Mouse (Mus musculus) stomach, embryonic 16.5 days (tissue): ENCODE results near the gene Lyplal1. TPM values are rescaled to one million over a fixed set of nuclear protein-coding genes. Genes with fewer than 3 reads are reported as not detected.
A peak's percentile ranks its signal among the peaks of the same experiment; 100 is the strongest.

Experiments
- ATAC-seq: fragments of 200-750 bp; cut with Nextera tagmentation; 2 replicates; pipeline ENCODE4 v1.8.0; 2017; ENCODE audit warnings: moderate number of reproducible peaks, moderate TSS enrichment; ENCODE audit not compliant: insufficient read depth, low FRiP score
- H3K27ac ChIP-seq: fragments of 300-500 bp; sonication (generic); 2 replicates; pipeline ENCODE4 v1.5.1; 2014; ENCODE audit warnings: low read length
- H3K27me3 ChIP-seq: fragments of 300-500 bp; sonication (generic); 2 replicates; pipeline ENCODE4 v1.6.1; 2014; ENCODE audit warnings: low read length, control low read depth, mixed read lengths; ENCODE audit not compliant: control insufficient read depth, insufficient read depth
- H3K36me3 ChIP-seq: fragments of 300-500 bp; sonication (generic); 2 replicates; pipeline ENCODE4 v1.6.1; 2014; ENCODE audit warnings: low read length; ENCODE audit not compliant: control insufficient read depth, insufficient read depth
- H3K4me1 ChIP-seq: fragments of 300-500 bp; sonication (generic); 2 replicates; pipeline ENCODE4 v1.6.1; 2014; ENCODE audit warnings: low read length, control low read depth, mixed read lengths; ENCODE audit not compliant: control insufficient read depth, insufficient read depth
- H3K4me2 ChIP-seq: fragments of 300-500 bp; sonication (generic); 2 replicates; pipeline ENCODE4 v1.6.1; 2014; ENCODE audit warnings: low read depth, low read length, mixed read lengths
- H3K4me3 ChIP-seq: fragments of 300-500 bp; sonication (generic); replicated peaks from 2 replicates; pipeline ENCODE4 v1.5.1; 2014; ENCODE audit warnings: mild to moderate bottlenecking, low read length
- H3K9ac ChIP-seq: fragments of 300-500 bp; sonication (generic); 2 replicates; pipeline ENCODE4 v1.6.1; 2014; ENCODE audit warnings: low read length
- H3K9me3 ChIP-seq: fragments of 300-500 bp; sonication (generic); replicated peaks from 2 replicates; pipeline ENCODE4 v1.6.1; 2016; ENCODE audit warnings: low read length, control low read depth; ENCODE audit not compliant: control insufficient read depth
- WGBS: fragments of 180-500 bp; shearing (Covaris S2); extraction: QIAGEN DNeasy Blood & Tissue Kit; methylation state at CpG from one replicate; pipeline ENCODE4 v1.1.7; 2014; 5-methylcytosine and 5-hydroxymethylcytosine counted together
- polyA plus RNA-seq: library from polyadenylated mRNA; unstranded; fragments of >200 nt; fragmentation: Nextera tagmentation; extraction: Ambion mirVana; gene quantifications from 2 replicates; pipeline ENCODE4 v1.2.1, GENCODE M21; 2015

Gene Lyplal1
- polyA plus RNA-seq, 1 experiment from 2014 or later: 15.9 TPM

DNA sequence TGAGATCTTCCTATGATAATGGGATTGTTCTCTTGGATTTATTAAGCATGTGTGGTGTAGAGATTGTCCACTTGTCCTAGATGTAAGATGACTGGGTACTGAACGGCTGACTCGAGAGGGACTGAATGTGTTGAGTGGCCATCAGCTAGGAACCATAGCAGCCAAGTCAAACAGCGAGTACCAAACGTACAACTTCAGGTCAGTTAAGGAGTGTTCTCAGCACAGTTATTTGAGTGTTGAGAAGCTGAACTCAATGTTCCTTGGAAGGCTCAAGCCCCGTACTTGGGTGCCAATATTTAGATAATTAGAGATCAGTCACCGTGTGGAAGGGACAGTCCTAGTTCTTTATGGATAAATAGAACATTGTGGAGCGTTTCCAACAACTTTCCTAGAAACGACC, 11.8 kb upstream of the Lyplal1 start:
- H3K9me3 ChIP-seq: no peaks in the 10 kb centered on the region
- no peak overlapping the region for H3K27ac ChIP-seq
- H3K9ac ChIP-seq: no peak overlapping the region
- ATAC-seq: no peak
- WGBS: 87% methylated on average over 8 of the region's 8 CpGs
- H3K4me1 ChIP-seq: no peaks in the 10 kb centered on the region
- no peak overlapping the region for H3K4me3 ChIP-seq
- H3K27me3 ChIP-seq: no peaks in the 10 kb centered on the region
- no peak overlapping the region for H3K4me2 ChIP-seq
- no peaks in the 10 kb centered on the region for H3K36me3 ChIP-seq

DNA sequence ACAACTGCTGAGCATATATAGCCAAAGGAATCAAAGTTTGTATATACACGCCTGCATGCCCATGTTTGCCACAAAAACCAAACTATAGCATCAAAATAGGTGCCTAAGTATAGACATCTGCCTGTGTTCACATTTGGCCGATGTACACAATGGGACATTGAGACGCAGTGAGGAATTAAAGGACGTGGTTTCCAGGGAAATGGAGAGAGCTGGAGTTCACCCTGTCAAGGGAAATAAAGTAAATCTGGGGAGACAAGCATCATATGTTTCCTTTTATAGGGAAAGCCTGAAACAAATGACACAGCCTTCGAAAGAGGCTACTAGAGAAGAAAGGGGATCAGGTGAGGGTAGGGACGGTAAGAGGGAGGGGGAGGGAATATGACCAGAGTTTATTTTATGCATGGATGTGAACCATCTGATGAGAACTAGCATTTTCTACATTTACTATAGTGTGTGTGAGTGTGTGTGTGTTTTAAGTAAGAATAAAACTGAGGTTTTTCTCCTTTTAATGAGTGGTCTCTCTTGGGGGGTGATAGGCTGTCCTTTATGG, 9.3 kb upstream of the Lyplal1 start:
- H3K4me2 ChIP-seq: no peak overlapping the region
- 61% methylated on average over 6 of the region's 6 CpGs for WGBS
- no peaks in the 10 kb centered on the region for H3K36me3 ChIP-seq
- ATAC-seq: no peak
- no peak overlapping the region for H3K4me3 ChIP-seq
- no peaks in the 10 kb centered on the region for H3K27me3 ChIP-seq
- no peaks in the 10 kb centered on the region for H3K9me3 ChIP-seq
- no peak overlapping the region for H3K9ac ChIP-seq
- H3K4me1 ChIP-seq: no peaks in the 10 kb centered on the region
- no peak overlapping the region for H3K27ac ChIP-seq

DNA sequence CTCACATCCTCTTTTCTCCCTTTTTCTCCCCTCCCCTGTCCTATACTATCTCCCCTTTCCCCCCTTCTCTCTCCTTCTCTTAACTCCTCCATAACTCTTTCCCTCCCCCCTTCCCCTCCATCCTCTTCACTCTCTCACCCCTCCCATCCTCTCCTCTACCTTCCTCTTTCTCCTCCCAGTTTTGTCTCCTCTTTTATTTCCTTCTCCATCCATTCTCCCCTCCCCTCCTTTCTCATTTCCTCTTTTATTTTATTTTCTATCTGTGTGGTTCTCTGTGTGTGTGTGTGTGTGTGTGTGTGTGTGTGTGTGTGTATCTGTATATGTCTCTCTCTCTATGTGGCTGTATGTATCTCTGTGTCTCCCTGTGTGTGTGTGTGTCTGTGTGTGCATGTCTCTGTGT, 6.6 kb upstream of the Lyplal1 start:
- no peak overlapping the region for H3K4me3 ChIP-seq
- H3K27me3 ChIP-seq: no peaks in the 10 kb centered on the region
- H3K36me3 ChIP-seq: no peaks in the 10 kb centered on the region
- H3K27ac ChIP-seq: no peak overlapping the region
- H3K9me3 ChIP-seq: no peaks in the 10 kb centered on the region
- no peaks in the 10 kb centered on the region for H3K4me1 ChIP-seq
- H3K9ac ChIP-seq: no peak overlapping the region
- no peak for ATAC-seq
- H3K4me2 ChIP-seq: no peak overlapping the region

DNA sequence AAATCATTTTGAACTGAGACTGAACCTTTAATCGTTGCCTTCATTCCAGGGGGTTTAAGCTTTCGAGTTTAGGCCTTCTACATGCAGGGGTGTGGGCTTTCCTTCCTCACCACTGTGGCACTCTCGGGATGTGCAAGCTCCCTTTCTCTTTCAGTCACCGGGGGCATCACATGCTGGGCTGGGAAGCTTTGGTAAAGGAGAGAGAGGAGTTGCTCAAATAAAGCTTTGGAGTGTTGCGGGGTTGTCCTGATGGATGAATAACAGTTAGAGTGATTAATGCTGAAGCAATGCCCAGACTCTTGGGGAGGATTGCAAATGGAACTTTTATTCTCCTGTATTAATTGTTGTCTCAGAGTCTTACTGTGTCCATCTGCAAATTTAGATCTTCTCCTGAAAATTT, 2.7 kb upstream of the Lyplal1 start:
- H3K4me3 ChIP-seq: no peak overlapping the region
- no peak overlapping the region for H3K9ac ChIP-seq
- H3K27me3 ChIP-seq: no peaks in the 10 kb centered on the region
- no peak overlapping the region for H3K4me2 ChIP-seq
- no peak for ATAC-seq
- H3K4me1 ChIP-seq: no peaks in the 10 kb centered on the region
- no peak overlapping the region for H3K27ac ChIP-seq
- H3K9me3 ChIP-seq: no peaks in the 10 kb centered on the region
- 47% methylated on average over 5 of the region's 5 CpGs for WGBS
- no peaks in the 10 kb centered on the region for H3K36me3 ChIP-seq

DNA sequence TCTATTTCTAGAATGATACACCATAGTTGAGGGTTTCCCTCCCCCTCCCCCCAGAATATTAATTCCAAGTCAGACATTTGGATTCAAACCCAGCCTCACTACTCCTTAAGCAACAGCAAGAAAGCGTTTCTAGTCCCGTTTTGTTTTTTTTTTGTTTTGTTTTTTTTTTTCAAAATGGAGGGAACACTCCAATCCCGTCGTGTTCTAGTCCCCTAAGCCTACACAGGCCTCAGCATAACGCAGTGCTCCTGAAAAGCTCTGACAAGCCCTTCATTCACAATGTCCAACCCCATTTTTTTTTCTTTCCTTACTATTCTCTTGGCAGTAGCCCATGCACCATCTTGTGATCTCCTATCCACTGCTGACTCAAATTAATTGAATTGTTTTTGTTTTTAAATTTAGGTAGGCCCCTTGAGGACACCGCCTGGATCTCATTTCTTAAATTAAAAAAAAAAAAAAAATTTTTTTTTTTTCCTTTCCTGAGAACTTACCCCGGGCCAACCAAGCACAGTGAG, 967 bp downstream of the Lyplal1 start:
- H3K4me3 ChIP-seq: peak overlapping the region; percentile 75; the same call in 1 of the 2 replicates
- no peaks in the 10 kb centered on the region for H3K36me3 ChIP-seq
- ATAC-seq: no peak
- no peak overlapping the region for H3K9ac ChIP-seq
- no peaks in the 10 kb centered on the region for H3K9me3 ChIP-seq
- 71% methylated on average over 7 of the region's 7 CpGs for WGBS
- no peak overlapping the region for H3K27ac ChIP-seq
- no peaks in the 10 kb centered on the region for H3K27me3 ChIP-seq
- peak overlapping the region; percentile 91 for H3K4me2 ChIP-seq
- H3K4me1 ChIP-seq: no peaks in the 10 kb centered on the region

DNA sequence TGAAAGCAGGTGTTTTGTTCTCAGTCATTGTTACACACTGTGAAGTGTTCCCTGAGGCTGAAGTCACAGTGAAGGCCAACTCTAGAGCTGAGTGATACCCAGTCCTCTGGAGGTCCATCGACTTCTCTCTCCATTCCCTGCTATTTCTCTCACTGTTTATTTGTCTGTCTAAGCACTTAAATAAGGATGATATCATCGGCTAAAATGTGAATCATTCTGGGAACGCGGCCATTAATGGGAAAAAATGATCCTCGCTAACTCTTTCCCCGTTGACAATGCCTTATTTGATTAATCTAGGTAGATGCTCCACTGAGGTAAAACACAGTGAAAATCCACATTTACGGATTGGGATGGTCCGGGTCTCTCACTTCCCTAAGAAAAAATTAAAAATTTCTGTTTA, 14.8 kb downstream of the Lyplal1 start:
- H3K4me1 ChIP-seq: 0 out of 2 replicates have a peak, but pooled peaks cover 4% of the 10 kb centered on the region
- H3K4me3 ChIP-seq: no peak overlapping the region
- H3K9ac ChIP-seq: no peak overlapping the region
- H3K36me3 ChIP-seq: no peaks in the 10 kb centered on the region
- H3K27ac ChIP-seq: no peak overlapping the region
- 57% methylated on average over 8 of the region's 8 CpGs for WGBS
- H3K27me3 ChIP-seq: no peaks in the 10 kb centered on the region
- H3K9me3 ChIP-seq: no peaks in the 10 kb centered on the region
- no peak overlapping the region for H3K4me2 ChIP-seq
- ATAC-seq: no peak; the same call in 1 of the 2 replicates

DNA sequence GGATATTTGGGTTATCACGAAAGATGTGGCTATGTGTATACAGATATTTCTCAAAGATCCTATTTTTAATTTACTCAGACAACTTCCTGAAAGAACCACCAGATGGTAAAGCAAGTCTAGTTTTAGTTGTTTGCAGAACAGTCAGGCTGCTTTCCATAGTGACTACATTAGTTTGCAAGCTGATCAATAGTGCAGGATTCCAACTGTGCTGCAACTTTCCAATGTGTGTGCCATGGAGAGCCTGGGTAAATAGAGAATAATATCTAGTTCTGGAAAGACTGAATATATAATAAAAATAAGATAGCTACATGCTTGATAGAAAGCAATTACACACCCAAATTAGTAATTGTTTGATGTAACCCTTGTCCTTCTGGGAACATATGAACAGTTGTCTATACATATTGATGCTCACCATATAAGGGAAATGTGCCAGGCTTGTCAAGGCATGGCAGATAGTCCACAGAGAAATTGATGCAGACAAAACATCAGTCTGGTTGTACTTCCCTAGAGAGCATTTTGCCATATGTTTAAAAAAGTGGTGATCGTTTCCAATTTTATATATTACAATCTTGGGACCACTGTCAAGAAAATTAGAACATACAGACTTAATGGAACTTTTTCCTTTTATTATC, 50.7 kb downstream of the Lyplal1 start:
- H3K4me2 ChIP-seq: no peak overlapping the region
- no peak overlapping the region for H3K27ac ChIP-seq
- H3K9ac ChIP-seq: no peak overlapping the region
- no peak for ATAC-seq
- H3K4me1 ChIP-seq: no peaks in the 10 kb centered on the region
- H3K27me3 ChIP-seq: no peaks in the 10 kb centered on the region
- WGBS: 79% methylated on average over 2 of the region's 2 CpGs
- 0 out of 2 replicates have a peak, but pooled peaks cover 3% of the 10 kb centered on the region for H3K9me3 ChIP-seq
- no peaks in the 10 kb centered on the region for H3K36me3 ChIP-seq
- no peak overlapping the region for H3K4me3 ChIP-seq

DNA sequence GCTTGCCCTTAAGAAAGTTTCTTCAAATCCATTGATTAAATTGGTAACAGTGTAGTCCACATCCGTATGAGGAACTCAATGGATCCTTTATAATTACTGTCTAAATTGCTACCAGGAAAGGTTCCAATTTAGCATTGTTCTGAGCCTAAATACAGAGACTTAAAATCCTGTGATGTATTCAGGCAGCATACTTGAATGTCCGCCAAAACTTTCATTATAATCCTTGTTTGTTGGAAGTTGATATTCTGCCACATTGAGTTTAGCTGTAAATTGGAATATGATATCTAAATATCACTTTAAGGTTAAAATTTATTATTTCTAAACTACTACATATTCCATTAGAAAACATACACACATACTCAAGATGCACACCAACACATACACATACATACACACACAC, 57.1 kb downstream of the Lyplal1 start:
- Histone ChIP-seq H3K9ac (no peak overlapping the region), H3K4me3 (no peak overlapping the region), H3K9me3 (no peaks in the 10 kb centered on the region), H3K4me2 (no peak overlapping the region), H3K27me3 (no peaks in the 10 kb centered on the region), H3K4me1 (no peaks in the 10 kb centered on the region), H3K36me3 (no peaks in the 10 kb centered on the region), H3K27ac (no peak overlapping the region)
- WGBS: 57% methylated on average over 2 of the region's 2 CpGs
- no peak for ATAC-seq

DNA sequence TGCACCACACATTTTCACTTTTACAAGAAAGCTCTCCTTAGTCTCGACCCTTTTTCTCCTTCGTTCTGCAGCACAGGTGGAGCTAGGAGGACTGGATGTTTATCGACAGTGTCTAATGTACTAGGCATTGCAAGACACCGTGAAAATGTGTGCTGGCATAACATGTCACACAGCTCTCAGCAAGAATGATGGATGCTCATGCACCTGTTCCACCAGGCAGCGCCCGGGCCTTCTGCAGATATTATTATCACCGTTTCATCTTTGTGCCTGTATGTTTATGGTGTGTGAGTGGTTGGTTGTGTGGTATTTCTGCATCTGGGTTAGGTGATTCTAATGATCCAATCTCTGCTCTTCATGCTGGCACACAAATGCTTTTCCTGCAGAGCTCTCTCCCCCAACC, 62.9 kb downstream of the Lyplal1 start:
- Histone ChIP-seq H3K4me3 (no peak overlapping the region), H3K27ac (no peak overlapping the region), H3K27me3 (no peaks in the 10 kb centered on the region), H3K9me3 (no peaks in the 10 kb centered on the region), H3K4me2 (no peak overlapping the region), H3K36me3 (no peaks in the 10 kb centered on the region), H3K4me1 (no peaks in the 10 kb centered on the region), H3K9ac (no peak overlapping the region)
- no peak for ATAC-seq
- 50% methylated on average over 7 of the region's 7 CpGs for WGBS
